Comparison of ENCODE assay signal across 12 mouse cellular contexts in genomic region chr4:33289106-33289650, GRCm38 (mm10). TPM values are rescaled to one million over a fixed set of nuclear protein-coding genes. Genes with fewer than 3 reads are reported as not detected.
DNase-seq lines count a peak whose midpoint lies in the region; ATAC-seq lines count a peak whose summit lies in the region.
"Had no signal": no experiment of that assay in that cellular context is flagged by ENCODE, and none has a peak within 500 bp of the region (broad histone marks: within the 10 kb centered on the region; RNA-seq: fewer than 3 reads in every experiment).

No protein-coding gene starts in this region.

- H3K4me3 ChIP-seq in heart, embryonic 16.5 days (ENCODE audit: low read length) = peak overlapping the region; percentile 13
- H3K4me3 ChIP-seq in lung, embryonic 16.5 days (ENCODE audit: low read length) = peak overlapping the region; percentile 48
- peak overlapping the region; percentile 40 for H3K4me3 ChIP-seq in stomach, embryonic 16.5 days (replicated peaks; ENCODE audit: low read length)
- no peak overlapping the region for H3K4me3 ChIP-seq in forebrain, embryonic 16.5 days (replicated peaks; ENCODE audit: low read length)
- H3K4me3 ChIP-seq: erythroblast, embryonic 14.5 days; midbrain, embryonic 12.5 days had no signal

- no peaks in the 10 kb centered on the region for H3K4me1 ChIP-seq in heart, embryonic 16.5 days (ENCODE audit: control insufficient read depth, insufficient read depth, low read length)
- H3K4me1 ChIP-seq in lung, embryonic 16.5 days (replicated peaks; ENCODE audit: control insufficient read depth, insufficient read depth, low read length) = no peaks in the 10 kb centered on the region
- H3K4me1 ChIP-seq in stomach, embryonic 16.5 days (ENCODE audit: control insufficient read depth, insufficient read depth, low read length) = no peaks in the 10 kb centered on the region
- no peaks in the 10 kb centered on the region for H3K4me1 ChIP-seq in forebrain, embryonic 16.5 days (replicated peaks; ENCODE audit: control insufficient read depth, insufficient read depth, low read length)
- H3K4me1 ChIP-seq: midbrain, embryonic 12.5 days had no signal

- no peaks in the 10 kb centered on the region for H3K36me3 ChIP-seq in heart, embryonic 16.5 days (ENCODE audit: control insufficient read depth, insufficient read depth)
- no peaks in the 10 kb centered on the region for H3K36me3 ChIP-seq in lung, embryonic 16.5 days (ENCODE audit: control insufficient read depth, insufficient read depth, low read length)
- H3K36me3 ChIP-seq in stomach, embryonic 16.5 days (ENCODE audit: control insufficient read depth, insufficient read depth, low read length) = no peaks in the 10 kb centered on the region
- no peaks in the 10 kb centered on the region for H3K36me3 ChIP-seq in forebrain, embryonic 16.5 days (ENCODE audit: control insufficient read depth, insufficient read depth)
- H3K36me3 ChIP-seq: G1E; midbrain, embryonic 12.5 days had no signal

- WGBS in heart, embryonic 16.5 days = 76% methylated on average over 12 of the region's 12 CpGs
- WGBS in lung, embryonic 16.5 days = 76% methylated on average over 12 of the region's 12 CpGs
- WGBS in stomach, embryonic 16.5 days = 78% methylated on average over 12 of the region's 12 CpGs
- 88% methylated on average over 12 of the region's 12 CpGs for WGBS in forebrain, embryonic 16.5 days

- no peak for DNase-seq in heart, postnatal 14 days
- DNase-seq in lung, postnatal 10 days = no peak
- DNase-seq: thymus, postnatal 36 days had no signal

- peak overlapping the region; percentile 15; the same call in 1 of the 2 replicates for H3K4me2 ChIP-seq in heart, embryonic 16.5 days (ENCODE audit: low read depth, low read length)
- peak overlapping the region; percentile 51 for H3K4me2 ChIP-seq in lung, embryonic 16.5 days (ENCODE audit: low read depth, low read length)
- peak overlapping the region; percentile 41 for H3K4me2 ChIP-seq in stomach, embryonic 16.5 days (ENCODE audit: low read depth, low read length)
- H3K4me2 ChIP-seq in forebrain, embryonic 16.5 days (ENCODE audit: low read length) = no peak overlapping the region
- H3K4me2 ChIP-seq: midbrain, embryonic 12.5 days had no signal

- no peak overlapping the region for H3K27ac ChIP-seq in heart, embryonic 16.5 days (ENCODE audit: low read length)
- H3K27ac ChIP-seq in lung, embryonic 16.5 days (ENCODE audit: low read length) = peak overlapping the region; percentile 76; the same call in 1 of the 2 replicates
- 0 out of 2 replicates have a peak overlapping the region, but pooled peaks have one; percentile 38 for H3K27ac ChIP-seq in stomach, embryonic 16.5 days (ENCODE audit: low read length)
- H3K27ac ChIP-seq in forebrain, embryonic 16.5 days (ENCODE audit: low read length) = no peak overlapping the region
- H3K27ac ChIP-seq: midbrain, embryonic 12.5 days had no signal

- no peak overlapping the region for H3K9ac ChIP-seq in heart, embryonic 16.5 days (ENCODE audit: low read length)
- peak overlapping the region; percentile 60 for H3K9ac ChIP-seq in lung, embryonic 16.5 days (ENCODE audit: low read length)
- peak overlapping the region; percentile 60; the same call in 1 of the 2 replicates for H3K9ac ChIP-seq in stomach, embryonic 16.5 days (ENCODE audit: low read length)
- no peak overlapping the region for H3K9ac ChIP-seq in forebrain, embryonic 16.5 days (replicated peaks; ENCODE audit: low read depth, low read length)
- H3K9ac ChIP-seq: midbrain, embryonic 12.5 days had no signal

- intact Hi-C loops in heart, postnatal 14 days (cut with DNase I) = loop anchor here (10.0 kb wide), 1 partner anchor 254 kb away; the partner anchor contains the start of gene Ube2j1

- H3K9me3 ChIP-seq in heart, embryonic 16.5 days (replicated peaks; ENCODE audit: control insufficient read depth, low read length) = no peaks in the 10 kb centered on the region
- H3K9me3 ChIP-seq in lung, embryonic 16.5 days (ENCODE audit: control insufficient read depth, low read length) = no peaks in the 10 kb centered on the region
- no peaks in the 10 kb centered on the region for H3K9me3 ChIP-seq in stomach, embryonic 16.5 days (replicated peaks; ENCODE audit: control insufficient read depth, low read length)
- no peaks in the 10 kb centered on the region for H3K9me3 ChIP-seq in forebrain, embryonic 16.5 days (ENCODE audit: control insufficient read depth, low read length)
- H3K9me3 ChIP-seq: G1E; midbrain, embryonic 12.5 days had no signal

- no peak for ATAC-seq in heart, embryonic 16.5 days (replicated peaks; ENCODE audit: extremely low read depth, insufficient read depth, low FRiP score)
- no peak for ATAC-seq in lung, embryonic 16.5 days (ENCODE audit: low read depth)
- peak; percentile 22 for ATAC-seq in inflammation-experienced regulatory T-cells, adult 6 months
- ATAC-seq in stomach, embryonic 16.5 days (ENCODE audit: insufficient read depth, low FRiP score) = no peak
- no peak for ATAC-seq in erythroblast, adult 5-6 weeks (replicated peaks; ENCODE audit: low FRiP score, poor library complexity, severe bottlenecking)
- no peak for ATAC-seq in forebrain, embryonic 16.5 days

- 0 out of 2 replicates have a peak, but pooled peaks cover 2% of the 10 kb centered on the region for H3K27me3 ChIP-seq in heart, embryonic 16.5 days (ENCODE audit: control insufficient read depth, insufficient read depth, low read length)
- H3K27me3 ChIP-seq in lung, embryonic 16.5 days (ENCODE audit: control insufficient read depth, insufficient read depth, low read depth, low read length) = no peaks in the 10 kb centered on the region
- no peaks in the 10 kb centered on the region for H3K27me3 ChIP-seq in stomach, embryonic 16.5 days (ENCODE audit: control insufficient read depth, insufficient read depth, low read length)
- H3K27me3 ChIP-seq in forebrain, embryonic 16.5 days (replicated peaks; ENCODE audit: control insufficient read depth, insufficient read depth, low read length) = no peaks in the 10 kb centered on the region
- H3K27me3 ChIP-seq: midbrain, embryonic 12.5 days had no signal

RNA-seq across cellular contexts. Expression of gene Pnrc1, which starts 0.8 kb away (rescaled TPM):
- polyA plus RNA-seq in heart, embryonic 16.5 days (2015; fragmentation: Nextera tagmentation; extraction: Ambion mirVana) = 77.8 and 86.2 TPM in 2 replicates
- 100 to 1,000 TPM; 133 to 143 TPM for total RNA-seq in heart, postnatal 14 days (2021)
- polyA plus RNA-seq in lung, embryonic 16.5 days (2015; fragmentation: Nextera tagmentation; extraction: Ambion mirVana) = 108 and 118 TPM in 2 replicates
- polyA plus RNA-seq in inflammation-experienced regulatory T-cells, adult 6 months (2017; shearing (Covaris generic)) = 10 to 100 TPM; 55.0 to 86.9 (median 86.3) TPM
- 57.0 and 61.1 TPM in 2 replicates for polyA plus RNA-seq in stomach, embryonic 16.5 days (2015; fragmentation: Nextera tagmentation; extraction: Ambion mirVana)
- 234 and 244 TPM in 2 replicates for total RNA-seq in erythroblast, adult 5-6 weeks (2015; ENCODE audit: low replicate concordance)
- 215 and 244 TPM in 2 replicates for total RNA-seq in erythroblast, adult 5-6 weeks (2017; ENCODE audit: low replicate concordance)
- 77.6 and 100 TPM in 2 replicates for polyA plus RNA-seq in forebrain, embryonic 16.5 days (2015; fragmentation: Nextera tagmentation; extraction: Ambion mirVana)

RNA-seq across cellular contexts. Expression of gene Rngtt, which starts 20.9 kb away (rescaled TPM):
- polyA plus RNA-seq in heart, embryonic 16.5 days (2015; fragmentation: Nextera tagmentation; extraction: Ambion mirVana) = 15.1 and 16.4 TPM in 2 replicates
- 10 to 100 TPM; 11.2 to 12.1 TPM for total RNA-seq in heart, postnatal 14 days (2021)
- 20.0 and 22.0 TPM in 2 replicates for polyA plus RNA-seq in lung, embryonic 16.5 days (2015; fragmentation: Nextera tagmentation; extraction: Ambion mirVana)
- polyA plus RNA-seq in inflammation-experienced regulatory T-cells, adult 6 months (2017; shearing (Covaris generic)) = 10 to 100 TPM; 59.7 to 63.1 (median 61.0) TPM
- 19.0 and 22.6 TPM in 2 replicates for polyA plus RNA-seq in stomach, embryonic 16.5 days (2015; fragmentation: Nextera tagmentation; extraction: Ambion mirVana)
- total RNA-seq in erythroblast, adult 5-6 weeks (2015; ENCODE audit: low replicate concordance) = 55.8 and 61.3 TPM in 2 replicates
- 109 and 206 TPM in 2 replicates for total RNA-seq in erythroblast, adult 5-6 weeks (2017; ENCODE audit: low replicate concordance)
- polyA plus RNA-seq in forebrain, embryonic 16.5 days (2015; fragmentation: Nextera tagmentation; extraction: Ambion mirVana) = 31.1 and 34.9 TPM in 2 replicates

Comparison
In these comparisons a context has a peak if more than half of its experiments do, and no peak if none do; other contexts are left out.
1. H3K27ac ChIP-seq: peak in lung, embryonic 16.5 days (single experiment) and stomach, embryonic 16.5 days (single experiment); none in heart, embryonic 16.5 days (single experiment) and forebrain, embryonic 16.5 days (single experiment).
2. H3K9ac ChIP-seq: peak in lung, embryonic 16.5 days (single experiment) and stomach, embryonic 16.5 days (single experiment); none in heart, embryonic 16.5 days (single experiment) and forebrain, embryonic 16.5 days (single experiment).